Mouse (Mus musculus) midbrain, embryonic 16.5 days (tissue): ENCODE data around the gene Terb1. TPM values are rescaled to one million over a fixed set of nuclear protein-coding genes. Genes with fewer than 3 reads are reported as not detected.

Source experiments
- ATAC-seq: fragments of 200-750 bp; cut with Nextera tagmentation; 2 replicates; pipeline ENCODE4 v1.8.0; 2017; ENCODE audit warnings: moderate TSS enrichment
- H3K27ac ChIP-seq: fragments of 300-500 bp; sonication (generic); 2 replicates; pipeline ENCODE4 v1.5.1; 2014; ENCODE audit warnings: mild to moderate bottlenecking, low read length, mixed read lengths
- H3K27me3 ChIP-seq: fragments of 300-500 bp; sonication (generic); 2 replicates; pipeline ENCODE4 v1.6.1; 2014; ENCODE audit warnings: low read depth, low read length, mixed read lengths; ENCODE audit not compliant: control insufficient read depth, insufficient read depth
- H3K36me3 ChIP-seq: fragments of 300-500 bp; sonication (generic); 2 replicates; pipeline ENCODE4 v1.6.1; 2014; ENCODE audit warnings: mild to moderate bottlenecking, low read length, moderate library complexity, mixed read lengths; ENCODE audit not compliant: control insufficient read depth, insufficient read depth
- H3K4me1 ChIP-seq: fragments of 300-500 bp; sonication (generic); 2 replicates; pipeline ENCODE4 v1.6.1; 2014; ENCODE audit warnings: mild to moderate bottlenecking, low read length, mixed read lengths; ENCODE audit not compliant: control insufficient read depth, insufficient read depth
- H3K4me2 ChIP-seq: fragments of 300-500 bp; sonication (generic); 2 replicates; pipeline ENCODE4 v1.6.1; 2014; ENCODE audit warnings: mild to moderate bottlenecking, low read length, mixed read lengths
- H3K4me3 ChIP-seq: fragments of 300-500 bp; sonication (generic); 2 replicates; pipeline ENCODE4 v1.5.1; 2014; ENCODE audit warnings: low read depth, mild to moderate bottlenecking, low read length, moderate library complexity, mixed read lengths
- H3K9ac ChIP-seq: fragments of 300-500 bp; sonication (generic); 2 replicates; pipeline ENCODE4 v1.6.1; 2014; ENCODE audit warnings: low read depth, low read length, mixed read lengths
- H3K9me3 ChIP-seq: fragments of 300-500 bp; sonication (generic); replicated peaks from 2 replicates; pipeline ENCODE4 v1.6.1; 2014; ENCODE audit warnings: mild to moderate bottlenecking, low read length, mixed read lengths; ENCODE audit not compliant: control insufficient read depth, poor library complexity, severe bottlenecking
- WGBS: fragments of 180-500 bp; shearing (Covaris S2); extraction: QIAGEN DNeasy Blood & Tissue Kit; methylation state at CpG from one replicate; pipeline ENCODE4 v1.1.7; 2014; 5-methylcytosine and 5-hydroxymethylcytosine counted together
- polyA plus RNA-seq: library from polyadenylated mRNA; unstranded; fragments of >200 nt; fragmentation: Nextera tagmentation; extraction: Ambion mirVana; gene quantifications from 2 replicates; pipeline ENCODE4 v1.2.1, GENCODE M21; 2015

Terb1 gene
- polyA plus RNA-seq, 1 experiment from 2014 or later, result 0.70 TPM

- Histone ChIP-seq H3K9me3 (no peaks in the 10 kb centered on the region), H3K36me3 (peaks cover 16% of the 10 kb centered on the region), H3K27me3 (no peaks in the 10 kb centered on the region), H3K4me2 (peak within 1 kb of the TSS; percentile 93), H3K9ac (peak within 1 kb of the TSS; percentile 98), H3K4me1 (peaks cover 17% of the 10 kb centered on the region), H3K27ac (peak within 1 kb of the TSS; percentile 96), H3K4me3 (peak within 1 kb of the TSS; percentile 96)
- WGBS, result under 1% methylated on average over 75 of the region's 75 CpGs
- ATAC-seq, result peak; percentile 90
Observed at GRCm38 (mm10) chr8:104442299-104443124, 67.2 kb downstream of the Terb1 start, which contains the start of gene Dync1li2. Gene Dync1li2 (minus strand): TSS chr8:104443047.

GRCm38 (mm10) chr8:104441613-104442012, 68.1 kb downstream of the Terb1 start:
- Histone ChIP-seq H3K4me3 (peak overlapping the region; percentile 96), H3K36me3 (peaks cover 24% of the 10 kb centered on the region), H3K27ac (no peak overlapping the region; the same call in 1 of the 2 replicates), H3K27me3 (no peaks in the 10 kb centered on the region), H3K4me2 (peak overlapping the region; percentile 93), H3K9me3 (no peaks in the 10 kb centered on the region), H3K4me1 (peaks cover 17% of the 10 kb centered on the region), H3K9ac (peak overlapping the region; percentile 98)
- WGBS, result 55% methylated on average over 7 of the region's 7 CpGs
- no peak for ATAC-seq

- Histone ChIP-seq H3K9me3 (no peaks in the 10 kb centered on the region), H3K27ac (no peak overlapping the region), H3K27me3 (no peaks in the 10 kb centered on the region), H3K4me2 (no peak overlapping the region), H3K4me3 (no peak overlapping the region), H3K9ac (no peak overlapping the region), H3K36me3 (peaks cover 40% of the 10 kb centered on the region), H3K4me1 (peaks cover 25% of the 10 kb centered on the region)
- 93% methylated on average over 8 of the region's 8 CpGs for WGBS
- ATAC-seq, result no peak
Observed at GRCm38 (mm10) chr8:104439461-104439860, 70.2 kb downstream of the Terb1 start.

- H3K4me2 ChIP-seq, result no peak overlapping the region
- no peak overlapping the region for H3K27ac ChIP-seq
- no peak overlapping the region for H3K4me3 ChIP-seq
- peaks cover 25% of the 10 kb centered on the region for H3K4me1 ChIP-seq
- peaks cover 48% of the 10 kb centered on the region for H3K36me3 ChIP-seq
- 96% methylated on average over 13 of the region's 13 CpGs for WGBS
- H3K9ac ChIP-seq, result no peak overlapping the region
- H3K27me3 ChIP-seq, result no peaks in the 10 kb centered on the region
- no peak for ATAC-seq
- H3K9me3 ChIP-seq, result no peaks in the 10 kb centered on the region
Observed at GRCm38 (mm10) chr8:104437494-104438135, 72.1 kb downstream of the Terb1 start.

- no peak overlapping the region for H3K4me2 ChIP-seq
- H3K9ac ChIP-seq, result no peak overlapping the region
- 93% methylated on average over 4 of the region's 4 CpGs for WGBS
- no peak overlapping the region for H3K4me3 ChIP-seq
- peaks cover 55% of the 10 kb centered on the region for H3K36me3 ChIP-seq
- ATAC-seq, result no peak
- H3K27me3 ChIP-seq, result no peaks in the 10 kb centered on the region
- H3K27ac ChIP-seq, result peak overlapping the region; percentile 60
- no peaks in the 10 kb centered on the region for H3K9me3 ChIP-seq
- H3K4me1 ChIP-seq, result peaks cover 23% of the 10 kb centered on the region
Observed at GRCm38 (mm10) chr8:104436591-104436990, 73.1 kb downstream of the Terb1 start.

- H3K27me3 ChIP-seq, result no peaks in the 10 kb centered on the region
- peak; percentile 93 for ATAC-seq
- peaks cover 55% of the 10 kb centered on the region for H3K36me3 ChIP-seq
- WGBS, result 49% methylated on average over 12 of the region's 12 CpGs
- peak overlapping the region; percentile 60; the same call in 1 of the 2 replicates for H3K27ac ChIP-seq
- H3K4me3 ChIP-seq, result no peak overlapping the region
- no peak overlapping the region for H3K4me2 ChIP-seq
- H3K4me1 ChIP-seq, result peaks cover 17% of the 10 kb centered on the region
- H3K9me3 ChIP-seq, result no peaks in the 10 kb centered on the region
- no peak overlapping the region for H3K9ac ChIP-seq
Observed at GRCm38 (mm10) chr8:104436038-104436437, 73.7 kb downstream of the Terb1 start.

GRCm38 (mm10) chr8:104434826-104435354, 74.8 kb downstream of the Terb1 start:
- no peak for ATAC-seq
- H3K36me3 ChIP-seq, result peaks cover 54% of the 10 kb centered on the region
- no peak overlapping the region for H3K4me3 ChIP-seq
- H3K9ac ChIP-seq, result no peak overlapping the region
- peaks cover 9% of the 10 kb centered on the region for H3K4me1 ChIP-seq
- 87% methylated on average over 18 of the region's 18 CpGs for WGBS
- no peaks in the 10 kb centered on the region for H3K27me3 ChIP-seq
- no peak overlapping the region for H3K4me2 ChIP-seq
- no peaks in the 10 kb centered on the region for H3K9me3 ChIP-seq
- no peak overlapping the region for H3K27ac ChIP-seq

GRCm38 (mm10) chr8:104434275-104434674, 75.4 kb downstream of the Terb1 start:
- Histone ChIP-seq H3K4me3 (no peak overlapping the region), H3K4me1 (peaks cover 9% of the 10 kb centered on the region), H3K9me3 (no peaks in the 10 kb centered on the region), H3K27ac (no peak overlapping the region), H3K9ac (no peak overlapping the region), H3K4me2 (no peak overlapping the region), H3K36me3 (peaks cover 49% of the 10 kb centered on the region), H3K27me3 (no peaks in the 10 kb centered on the region)
- 0 out of 2 replicates have a peak, but pooled peaks have one; percentile 15 for ATAC-seq
- WGBS, result 78% methylated on average over 4 of the region's 4 CpGs
